Mouse (Mus musculus): Measurements from ENCODE around the gene Cdkl4. TPM values are rescaled to one million over a fixed set of nuclear protein-coding genes. Genes with fewer than 3 reads are reported as not detected.

Gene Cdkl4
- polyA plus RNA-seq, 1 experiment: 18.3 TPM

GRCm38 (mm10) chr17:80557461-80557860, 20.2 kb downstream of the Cdkl4 start:
- TF ChIP-seq CTCF (IDR thresholded peaks at IDR 0.05; ENCODE audit: control insufficient read depth, insufficient read depth, insufficient replicate concordance, low read depth, low read length) (0 out of 2 replicates have a peak, but pooled peaks have one; percentile 13), POLR2A (IDR thresholded peaks at IDR 0.05; ENCODE audit: control insufficient read depth, low read depth, low read length) (no peak)
- Histone ChIP-seq H3K4me1 (ENCODE audit: control insufficient read depth, insufficient read depth, low read length) (peaks cover 6% of the 10 kb centered on the region), H3K36me3 (ENCODE audit: control insufficient read depth, insufficient read depth, low read length) (no peaks in the 10 kb centered on the region; the same call in none of the 2 replicates), H3K27me3 (ENCODE audit: control insufficient read depth, insufficient read depth, low read length) (no peaks in the 10 kb centered on the region), H3K4me3 (ENCODE audit: control insufficient read depth, low read depth, low read length) (no peak overlapping the region), H3K27ac (ENCODE audit: control insufficient read depth, insufficient read depth, low read depth, low read length) (no peak overlapping the region)

- H3K4me1 ChIP-seq (ENCODE audit: control insufficient read depth, insufficient read depth, low read length): peaks cover 3% of the 10 kb centered on the region
- no peak for TF ChIP-seq POLR2A (IDR thresholded peaks at IDR 0.05; ENCODE audit: control insufficient read depth, low read depth, low read length)
- peak; percentile 20; the same call in 1 of the 2 replicates for TF ChIP-seq CTCF (IDR thresholded peaks at IDR 0.05; ENCODE audit: control insufficient read depth, insufficient read depth, insufficient replicate concordance, low read depth, low read length)
- peak overlapping the region; percentile 83 for H3K4me3 ChIP-seq (ENCODE audit: control insufficient read depth, low read depth, low read length)
- peak overlapping the region; percentile 42; the same call in 1 of the 2 replicates for H3K27ac ChIP-seq (ENCODE audit: control insufficient read depth, insufficient read depth, low read depth, low read length)
- no peaks in the 10 kb centered on the region; the same call in 1 of the 2 replicates for H3K36me3 ChIP-seq (ENCODE audit: control insufficient read depth, insufficient read depth, low read length)
- H3K27me3 ChIP-seq (ENCODE audit: control insufficient read depth, insufficient read depth, low read length): no peaks in the 10 kb centered on the region
Measured at GRCm38 (mm10) chr17:80553318-80554270, 24.0 kb downstream of the Cdkl4 start.

GRCm38 (mm10) chr17:80552653-80553052, 25.0 kb downstream of the Cdkl4 start:
- TF ChIP-seq POLR2A (IDR thresholded peaks at IDR 0.05; ENCODE audit: control insufficient read depth, low read depth, low read length): no peak
- no peak for TF ChIP-seq CTCF (IDR thresholded peaks at IDR 0.05; ENCODE audit: control insufficient read depth, insufficient read depth, insufficient replicate concordance, low read depth, low read length)
- H3K27me3 ChIP-seq (ENCODE audit: control insufficient read depth, insufficient read depth, low read length): no peaks in the 10 kb centered on the region
- no peaks in the 10 kb centered on the region; the same call in 1 of the 2 replicates for H3K36me3 ChIP-seq (ENCODE audit: control insufficient read depth, insufficient read depth, low read length)
- peaks cover 2% of the 10 kb centered on the region for H3K4me1 ChIP-seq (ENCODE audit: control insufficient read depth, insufficient read depth, low read length)
- no peak overlapping the region for H3K4me3 ChIP-seq (ENCODE audit: control insufficient read depth, low read depth, low read length)
- no peak overlapping the region for H3K27ac ChIP-seq (ENCODE audit: control insufficient read depth, insufficient read depth, low read depth, low read length)

GRCm38 (mm10) chr17:80550981-80551380, 26.6 kb downstream of the Cdkl4 start:
- Histone ChIP-seq H3K27ac (ENCODE audit: control insufficient read depth, insufficient read depth, low read depth, low read length) (no peak overlapping the region), H3K4me1 (ENCODE audit: control insufficient read depth, insufficient read depth, low read length) (peaks cover 2% of the 10 kb centered on the region), H3K27me3 (ENCODE audit: control insufficient read depth, insufficient read depth, low read length) (no peaks in the 10 kb centered on the region), H3K4me3 (ENCODE audit: control insufficient read depth, low read depth, low read length) (no peak overlapping the region), H3K36me3 (ENCODE audit: control insufficient read depth, insufficient read depth, low read length) (no peaks in the 10 kb centered on the region; the same call in 1 of the 2 replicates)
- TF ChIP-seq CTCF (IDR thresholded peaks at IDR 0.05; ENCODE audit: control insufficient read depth, insufficient read depth, insufficient replicate concordance, low read depth, low read length): no peak
- TF ChIP-seq POLR2A (IDR thresholded peaks at IDR 0.05; ENCODE audit: control insufficient read depth, low read depth, low read length): no peak

GRCm38 (mm10) chr17:80546846-80547245, 30.8 kb downstream of the Cdkl4 start:
- Histone ChIP-seq H3K4me1 (ENCODE audit: control insufficient read depth, insufficient read depth, low read length) (no peaks in the 10 kb centered on the region; the same call in 1 of the 2 replicates), H3K27ac (ENCODE audit: control insufficient read depth, insufficient read depth, low read depth, low read length) (no peak overlapping the region), H3K4me3 (ENCODE audit: control insufficient read depth, low read depth, low read length) (no peak overlapping the region), H3K27me3 (ENCODE audit: control insufficient read depth, insufficient read depth, low read length) (no peaks in the 10 kb centered on the region), H3K36me3 (ENCODE audit: control insufficient read depth, insufficient read depth, low read length) (no peaks in the 10 kb centered on the region; the same call in 1 of the 2 replicates)
- TF ChIP-seq POLR2A (IDR thresholded peaks at IDR 0.05; ENCODE audit: control insufficient read depth, low read depth, low read length): no peak
- no peak for TF ChIP-seq CTCF (IDR thresholded peaks at IDR 0.05; ENCODE audit: control insufficient read depth, insufficient read depth, insufficient replicate concordance, low read depth, low read length)

- H3K4me1 ChIP-seq (ENCODE audit: control insufficient read depth, insufficient read depth, low read length): no peaks in the 10 kb centered on the region; the same call in 1 of the 2 replicates
- H3K27ac ChIP-seq (ENCODE audit: control insufficient read depth, insufficient read depth, low read depth, low read length): no peak overlapping the region
- no peaks in the 10 kb centered on the region; the same call in 1 of the 2 replicates for H3K36me3 ChIP-seq (ENCODE audit: control insufficient read depth, insufficient read depth, low read length)
- H3K4me3 ChIP-seq (ENCODE audit: control insufficient read depth, low read depth, low read length): no peak overlapping the region
- H3K27me3 ChIP-seq (ENCODE audit: control insufficient read depth, insufficient read depth, low read length): no peaks in the 10 kb centered on the region
- TF ChIP-seq POLR2A (IDR thresholded peaks at IDR 0.05; ENCODE audit: control insufficient read depth, low read depth, low read length): no peak
- TF ChIP-seq CTCF (IDR thresholded peaks at IDR 0.05; ENCODE audit: control insufficient read depth, insufficient read depth, insufficient replicate concordance, low read depth, low read length): no peak
Measured at GRCm38 (mm10) chr17:80546227-80546626, 31.4 kb downstream of the Cdkl4 start.

GRCm38 (mm10) chr17:80543646-80544045, 34.0 kb downstream of the Cdkl4 start:
- TF ChIP-seq CTCF (IDR thresholded peaks at IDR 0.05; ENCODE audit: control insufficient read depth, insufficient read depth, insufficient replicate concordance, low read depth, low read length) (no peak), POLR2A (IDR thresholded peaks at IDR 0.05; ENCODE audit: control insufficient read depth, low read depth, low read length) (no peak)
- Histone ChIP-seq H3K36me3 (ENCODE audit: control insufficient read depth, insufficient read depth, low read length) (no peaks in the 10 kb centered on the region; the same call in 1 of the 2 replicates), H3K4me1 (ENCODE audit: control insufficient read depth, insufficient read depth, low read length) (no peaks in the 10 kb centered on the region), H3K27ac (ENCODE audit: control insufficient read depth, insufficient read depth, low read depth, low read length) (no peak overlapping the region), H3K4me3 (ENCODE audit: control insufficient read depth, low read depth, low read length) (peak overlapping the region; percentile 1; the same call in 1 of the 2 replicates), H3K27me3 (ENCODE audit: control insufficient read depth, insufficient read depth, low read length) (no peaks in the 10 kb centered on the region)

Data from testis, adult 2 months (tissue).